Comparison of ENCODE assay signal across 19 mouse cellular contexts in the genomic region with DNA sequence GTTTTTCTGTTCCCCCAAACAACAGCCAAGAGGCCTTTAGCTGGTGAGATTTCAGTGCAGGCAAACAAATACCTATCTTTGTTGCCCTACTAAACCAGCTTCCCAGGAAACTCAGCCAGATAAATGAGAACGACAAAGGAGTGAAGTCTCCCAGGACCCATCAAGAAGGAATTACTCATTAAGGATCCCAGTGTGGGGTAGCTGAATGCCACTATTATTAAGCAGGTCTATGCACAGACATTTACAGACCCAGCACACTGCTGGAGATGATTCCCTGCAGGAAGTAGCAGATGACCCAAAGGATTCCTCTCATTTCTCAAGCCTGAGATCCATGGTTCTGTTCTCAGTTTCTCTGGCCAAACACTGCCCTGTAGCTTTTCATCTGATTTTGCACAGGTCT.
DNase-seq lines count a peak whose midpoint lies in the region; ATAC-seq and TF ChIP-seq lines count a peak whose summit lies in the region.
"Had no signal": no experiment of that assay in that cellular context is flagged by ENCODE, and none has a peak within 500 bp of the region (broad histone marks: within the 10 kb centered on the region; RNA-seq: fewer than 3 reads in every experiment).

No protein-coding gene starts in this region.

- H3K27ac ChIP-seq in hindbrain, embryonic 13.5 days: peak overlapping the region; percentile 44; the same call in 1 of the 2 replicates
- no peak overlapping the region for H3K27ac ChIP-seq in hindbrain, embryonic 10.5 days
- H3K27ac ChIP-seq in stomach, embryonic 14.5 days (ENCODE audit: low read length): peak overlapping the region; percentile 27; the same call in 1 of the 2 replicates
- no peak overlapping the region for H3K27ac ChIP-seq in stomach, postnatal 0 days (replicated peaks)
- H3K27ac ChIP-seq in hindbrain, embryonic 16.5 days (ENCODE audit: low read depth, low read length): peak overlapping the region; percentile 36; the same call in 1 of the 2 replicates
- H3K27ac ChIP-seq: forebrain, embryonic 10.5 days; limb, embryonic 12.5 days; liver, embryonic 12.5 days; midbrain, embryonic 10.5 days; stomach, embryonic 15.5 days had no signal

- no peak for TF ChIP-seq CTCF in stomach, postnatal 0 days (IDR thresholded peaks at IDR 0.05; ENCODE audit: low read depth)

- no peak overlapping the region for H3K4me3 ChIP-seq in hindbrain, embryonic 13.5 days
- no peak overlapping the region for H3K4me3 ChIP-seq in hindbrain, embryonic 10.5 days
- H3K4me3 ChIP-seq in stomach, embryonic 14.5 days (ENCODE audit: low read depth, low read length): no peak overlapping the region
- H3K4me3 ChIP-seq in stomach, postnatal 0 days (ENCODE audit: low read depth, low read length): no peak overlapping the region
- H3K4me3 ChIP-seq in hindbrain, embryonic 16.5 days (ENCODE audit: low read length): no peak overlapping the region
- H3K4me3 ChIP-seq: forebrain, embryonic 10.5 days; limb, embryonic 12.5 days; liver, embryonic 12.5 days; midbrain, embryonic 10.5 days; stomach, embryonic 15.5 days had no signal

- DNase-seq in hindbrain, embryonic 10.5 days (ENCODE audit: low spot score): no peak
- no peak for DNase-seq in stomach, postnatal 0 days (ENCODE audit: low spot score)
- DNase-seq in gastrocnemius, postnatal 4 days (ENCODE audit: low spot score in 2 of 2): no peak
- DNase-seq: adrenal gland, postnatal 25 days; cerebellum, adult 9-10 months; gastrocnemius, postnatal 25 days; layer of hippocampus, postnatal 36 days; lung, adult 18-20 months; thymus, adult 18-20 months; thymus, postnatal 4 days had no signal

- no peak for TF ChIP-seq EP300 in stomach, postnatal 0 days (optimal IDR thresholded peaks at IDR 0.05)

- H3K9me3 ChIP-seq in hindbrain, embryonic 13.5 days: no peaks in the 10 kb centered on the region
- H3K9me3 ChIP-seq in hindbrain, embryonic 10.5 days: no peaks in the 10 kb centered on the region
- H3K9me3 ChIP-seq in stomach, embryonic 14.5 days (ENCODE audit: control insufficient read depth, low read depth, low read length): no peaks in the 10 kb centered on the region
- H3K9me3 ChIP-seq in stomach, postnatal 0 days (ENCODE audit: control insufficient read depth, low read length): no peaks in the 10 kb centered on the region
- no peaks in the 10 kb centered on the region for H3K9me3 ChIP-seq in hindbrain, embryonic 16.5 days (ENCODE audit: control insufficient read depth, low read length)
- H3K9me3 ChIP-seq: forebrain, embryonic 10.5 days; limb, embryonic 12.5 days; liver, embryonic 12.5 days; midbrain, embryonic 10.5 days; stomach, embryonic 15.5 days had no signal

- no peak overlapping the region for H3K9ac ChIP-seq in hindbrain, embryonic 13.5 days
- H3K9ac ChIP-seq in stomach, embryonic 14.5 days (replicated peaks; ENCODE audit: low read depth, low read length): no peak overlapping the region
- no peak overlapping the region for H3K9ac ChIP-seq in stomach, postnatal 0 days (ENCODE audit: low read length)
- no peak overlapping the region for H3K9ac ChIP-seq in hindbrain, embryonic 16.5 days (ENCODE audit: low read depth, low read length)
- H3K9ac ChIP-seq: limb, embryonic 12.5 days; liver, embryonic 12.5 days; stomach, embryonic 15.5 days had no signal

- H3K36me3 ChIP-seq in hindbrain, embryonic 13.5 days: no peaks in the 10 kb centered on the region
- no peaks in the 10 kb centered on the region for H3K36me3 ChIP-seq in hindbrain, embryonic 10.5 days
- H3K36me3 ChIP-seq in stomach, embryonic 14.5 days (ENCODE audit: control insufficient read depth, insufficient read depth, low read length): no peaks in the 10 kb centered on the region
- H3K36me3 ChIP-seq in stomach, postnatal 0 days (ENCODE audit: control insufficient read depth, insufficient read depth, low read length): no peaks in the 10 kb centered on the region
- no peaks in the 10 kb centered on the region for H3K36me3 ChIP-seq in hindbrain, embryonic 16.5 days (ENCODE audit: control insufficient read depth, insufficient read depth, low read length)
- H3K36me3 ChIP-seq: forebrain, embryonic 10.5 days; limb, embryonic 12.5 days; liver, embryonic 12.5 days; midbrain, embryonic 10.5 days; stomach, embryonic 15.5 days had no signal

- H3K4me1 ChIP-seq in hindbrain, embryonic 13.5 days (replicated peaks): peaks cover 12% of the 10 kb centered on the region
- peaks cover 7% of the 10 kb centered on the region; the same call in 1 of the 2 replicates for H3K4me1 ChIP-seq in hindbrain, embryonic 10.5 days (replicated peaks)
- no peaks in the 10 kb centered on the region for H3K4me1 ChIP-seq in stomach, embryonic 14.5 days (ENCODE audit: control insufficient read depth, insufficient read depth, low read length)
- H3K4me1 ChIP-seq in stomach, postnatal 0 days (replicated peaks; ENCODE audit: control insufficient read depth, insufficient read depth): no peaks in the 10 kb centered on the region
- H3K4me1 ChIP-seq in hindbrain, embryonic 16.5 days (ENCODE audit: control insufficient read depth, insufficient read depth, low read depth, low read length): peaks cover 5% of the 10 kb centered on the region
- H3K4me1 ChIP-seq: liver, embryonic 12.5 days; stomach, embryonic 15.5 days had no signal

- 18% methylated on average over 1 of the region's 1 CpGs for WGBS in hindbrain, embryonic 13.5 days
- 26% methylated on average over 1 of the region's 1 CpGs for WGBS in hindbrain, embryonic 10.5 days
- WGBS in stomach, embryonic 14.5 days: 21% methylated on average over 1 of the region's 1 CpGs
- WGBS in stomach, postnatal 0 days: 17% methylated on average over 1 of the region's 1 CpGs
- 6% methylated on average over 1 of the region's 1 CpGs for WGBS in hindbrain, embryonic 16.5 days

- H3K27me3 ChIP-seq in hindbrain, embryonic 13.5 days: no peaks in the 10 kb centered on the region
- no peaks in the 10 kb centered on the region for H3K27me3 ChIP-seq in hindbrain, embryonic 10.5 days (ENCODE audit: insufficient read depth, poor library complexity, severe bottlenecking)
- no peaks in the 10 kb centered on the region for H3K27me3 ChIP-seq in stomach, embryonic 14.5 days (ENCODE audit: control insufficient read depth, insufficient read depth, low read length)
- H3K27me3 ChIP-seq in stomach, postnatal 0 days (ENCODE audit: control insufficient read depth, insufficient read depth, low read length): no peaks in the 10 kb centered on the region
- no peaks in the 10 kb centered on the region for H3K27me3 ChIP-seq in hindbrain, embryonic 16.5 days (replicated peaks; ENCODE audit: control insufficient read depth, insufficient read depth, low read length)
- H3K27me3 ChIP-seq: limb, embryonic 12.5 days; liver, embryonic 12.5 days; stomach, embryonic 15.5 days had no signal

- no peak overlapping the region for H3K4me2 ChIP-seq in hindbrain, embryonic 13.5 days
- no peak overlapping the region for H3K4me2 ChIP-seq in stomach, embryonic 14.5 days (replicated peaks; ENCODE audit: low read depth, low read length)
- H3K4me2 ChIP-seq in stomach, postnatal 0 days (replicated peaks; ENCODE audit: low read depth): no peak overlapping the region
- H3K4me2 ChIP-seq in hindbrain, embryonic 16.5 days (ENCODE audit: low read length): no peak overlapping the region
- H3K4me2 ChIP-seq: limb, embryonic 12.5 days; liver, embryonic 12.5 days; stomach, embryonic 15.5 days had no signal

- 0 out of 2 replicates have a peak, but pooled peaks have one; percentile 49 for ATAC-seq in hindbrain, embryonic 13.5 days (ENCODE audit: low FRiP score)
- no peak; the same call in 1 of the 2 replicates for ATAC-seq in stomach, embryonic 14.5 days (ENCODE audit: insufficient number of reproducible peaks, insufficient read depth, low FRiP score, low read depth)
- no peak for ATAC-seq in stomach, postnatal 0 days (ENCODE audit: low FRiP score, low TSS enrichment)
- ATAC-seq in hindbrain, embryonic 16.5 days: peak; percentile 75; the same call in 1 of the 2 replicates
- no peak for ATAC-seq in erythroid progenitor cell, adult 5-6 weeks (replicated peaks; ENCODE audit: low FRiP score, poor library complexity, severe bottlenecking)
- ATAC-seq: liver, embryonic 12.5 days had no signal

Comparison
In these comparisons a context has a peak if more than half of its experiments do, and no peak if none do; other contexts are left out.
1. H3K27ac ChIP-seq: peak in hindbrain, embryonic 13.5 days (single experiment), stomach, embryonic 14.5 days (single experiment) and hindbrain, embryonic 16.5 days (single experiment); none in hindbrain, embryonic 10.5 days (single experiment) and stomach, postnatal 0 days (single experiment).
2. ATAC-seq: peak in hindbrain, embryonic 13.5 days (single experiment) and hindbrain, embryonic 16.5 days (single experiment); none in stomach, embryonic 14.5 days (single experiment), stomach, postnatal 0 days (single experiment) and erythroid progenitor cell, adult 5-6 weeks (single experiment).